Mouse (Mus musculus) MEL (cell line): ENCODE measurements around the gene Olfr669. TPM values are rescaled to one million over a fixed set of nuclear protein-coding genes. Genes with fewer than 3 reads are reported as not detected.

Experiments used
- DNase-seq: peaks from one replicate; pipeline ENCODE4 v3.0.0; 2011; ENCODE audit warnings: low read depth, low spot score
- H3K27ac ChIP-seq: 2 replicates; pipeline ENCODE4 v1.5.1; 2012; ENCODE audit warnings: low read depth, mild to moderate bottlenecking, control low read depth, low read length, moderate library complexity; ENCODE audit not compliant: control insufficient read depth
- H3K27me3 ChIP-seq, 2 experiments: fragments of 150-350 bp in 1 of 2; sonication (generic) in 1 of 2; 2 replicates each; pipeline ENCODE4 v1.6.1; 2012; ENCODE audit warnings: low read length in 2 of 2, mild to moderate bottlenecking in 2 of 2, improper control_type of control experiment in 1 of 2, moderate library complexity in 1 of 2; ENCODE audit not compliant: insufficient read depth in 2 of 2, control insufficient read depth in 1 of 2
- H3K36me3 ChIP-seq, 2 experiments: 2 replicates each; pipeline ENCODE4 v1.6.1; 2012 to 2014; ENCODE audit warnings: low read length in 2 of 2, improper control_type of control experiment in 1 of 2, inconsistent platforms in 1 of 2, mild to moderate bottlenecking in 1 of 2; ENCODE audit not compliant: insufficient read depth in 2 of 2, control insufficient read depth in 1 of 2
- H3K4me1 ChIP-seq, 2 experiments: fragments of 150-350 bp in 1 of 2; sonication (generic) in 1 of 2; 2 replicates each; pipeline ENCODE4 v1.6.1; 2012; ENCODE audit warnings: low read length in 2 of 2, improper control_type of control experiment in 1 of 2, mild to moderate bottlenecking in 1 of 2; ENCODE audit not compliant: insufficient read depth in 2 of 2, control insufficient read depth in 1 of 2
- H3K4me3 ChIP-seq, 2 experiments: fragments of 150-350 bp in 1 of 2; sonication (generic) in 1 of 2; 2 replicates each; pipeline ENCODE4 v1.5.1; 2012; ENCODE audit warnings: low read depth in 2 of 2, low read length in 2 of 2, mild to moderate bottlenecking in 2 of 2, moderate library complexity in 2 of 2, control low read depth in 1 of 2, improper control_type of control experiment in 1 of 2; ENCODE audit not compliant: control insufficient read depth in 1 of 2, insufficient read depth in 1 of 2
- H3K79me2 ChIP-seq: 2 replicates; pipeline ENCODE4 v1.6.1; 2012; ENCODE audit warnings: mild to moderate bottlenecking, low read length, moderate library complexity; ENCODE audit not compliant: control insufficient read depth, poor library complexity, insufficient read depth
- H3K9ac ChIP-seq: 2 replicates; pipeline ENCODE4 v1.6.1; 2012; ENCODE audit warnings: low read depth, mild to moderate bottlenecking, control low read depth, low read length, moderate library complexity; ENCODE audit not compliant: control insufficient read depth, poor library complexity, severe bottlenecking
- H3K9me3 ChIP-seq: fragments of 150-350 bp; sonication (generic); replicated peaks from 2 replicates; pipeline ENCODE4 v1.6.1; 2012; ENCODE audit warnings: mild to moderate bottlenecking, low read length, improper control_type of control experiment, moderate library complexity; ENCODE audit not compliant: insufficient read depth
- BHLHE40 ChIP-seq: IDR thresholded peaks from 2 replicates; pipeline ENCODE4 v1.6.1; 2012; ENCODE audit warnings: low read depth, mild to moderate bottlenecking, inconsistent platforms, low read length, improper control_type of control experiment, borderline replicate concordance
- CHD1 ChIP-seq: IDR thresholded peaks from 2 replicates; pipeline ENCODE4 v1.6.1; 2012; ENCODE audit warnings: low read depth, mild to moderate bottlenecking, inconsistent platforms, low read length, improper control_type of control experiment
- ELF1 ChIP-seq: IDR thresholded peaks from 2 replicates; pipeline ENCODE4 v1.6.1; 2014; ENCODE audit warnings: low read depth, mild to moderate bottlenecking, inconsistent platforms, low read length, improper control_type of control experiment, moderate library complexity
- ETS1 ChIP-seq: IDR thresholded peaks from 2 replicates; pipeline ENCODE4 v1.6.1; 2012; ENCODE audit warnings: low read depth, mild to moderate bottlenecking, inconsistent platforms, low read length, improper control_type of control experiment, moderate library complexity
- JUND ChIP-seq: IDR thresholded peaks from 2 replicates; pipeline ENCODE4 v1.6.1; 2011; ENCODE audit warnings: low read depth, mild to moderate bottlenecking, improper control_type of control experiment, low read length
- KAT2A ChIP-seq: conservative IDR thresholded peaks from 2 replicates; pipeline ENCODE4 v1.6.1; 2012; ENCODE audit warnings: low read depth, low read length, improper control_type of control experiment, inconsistent platforms
- MAFK ChIP-seq: IDR thresholded peaks from 2 replicates; pipeline ENCODE4 v1.6.1; 2011; ENCODE audit warnings: low read depth, mild to moderate bottlenecking, low read length, improper control_type of control experiment, borderline replicate concordance
- MAX ChIP-seq: IDR thresholded peaks from 2 replicates; pipeline ENCODE4 v1.6.1; 2011; ENCODE audit warnings: low read length, improper control_type of control experiment
- MEF2A ChIP-seq: IDR thresholded peaks from 2 replicates; pipeline ENCODE4 v1.6.1; 2014; ENCODE audit warnings: low read depth, mild to moderate bottlenecking, inconsistent platforms, low read length, improper control_type of control experiment; ENCODE audit not compliant: poor library complexity, insufficient replicate concordance, severe bottlenecking; ENCODE audit errors: extremely low read depth
- MXI1 ChIP-seq: IDR thresholded peaks from 2 replicates; pipeline ENCODE4 v1.6.1; 2011; ENCODE audit warnings: mild to moderate bottlenecking, low read depth, low read length, improper control_type of control experiment
- POLR2AphosphoS5 ChIP-seq: IDR thresholded peaks from 2 replicates; pipeline ENCODE4 v1.6.1; 2012; ENCODE audit warnings: low read depth, borderline replicate concordance, mild to moderate bottlenecking, inconsistent platforms, low read length, moderate library complexity, mixed read lengths
- RAD21 ChIP-seq: IDR thresholded peaks from 2 replicates; pipeline ENCODE4 v1.6.1; 2011; ENCODE audit warnings: mild to moderate bottlenecking, low read depth, low read length, improper control_type of control experiment
- SIN3A ChIP-seq: IDR thresholded peaks from 2 replicates; pipeline ENCODE4 v1.6.1; 2012; ENCODE audit warnings: low read length, improper control_type of control experiment, inconsistent platforms
- TAL1 ChIP-seq: IDR thresholded peaks from 2 replicates; pipeline ENCODE4 v1.6.1; 2012; ENCODE audit warnings: mild to moderate bottlenecking, inconsistent platforms, low read length, moderate library complexity, mixed read lengths
- TBP ChIP-seq: IDR thresholded peaks from 2 replicates; pipeline ENCODE4 v1.8.0; 2011; ENCODE audit warnings: low read depth, low read length, improper control_type of control experiment
- ZNF384 ChIP-seq: IDR thresholded peaks from 2 replicates; pipeline ENCODE4 v1.6.1; 2012; ENCODE audit warnings: low read depth, mild to moderate bottlenecking, inconsistent platforms, low read length, improper control_type of control experiment
- polyA plus RNA-seq, 2 experiments: library from polyadenylated mRNA; stranded (reverse) in 1 of 2; unstranded in 1 of 2; fragments of >175 nt in 1 of 2; fragments of >200 nt in 1 of 2; gene quantifications; 2 replicates each; pipeline versions ENCODE4 v1.2.1 to v1.2.4; 2012; ENCODE audit warnings: low replicate concordance in 2 of 2, low read depth in 1 of 2; ENCODE audit not compliant: insufficient read length in 2 of 2, insufficient read depth in 1 of 2, missing spikeins in 1 of 2
- total RNA-seq: library from RNA; depleted of rRNA; stranded (reverse); fragments of 300-350 nt; gene quantifications from 2 replicates; pipeline ENCODE4 v1.2.3, GENCODE M21; 2012; rRNA removed

Gene Olfr669
- not detected in 2 replicates for total RNA-seq
- polyA plus RNA-seq = not detected

DNA sequence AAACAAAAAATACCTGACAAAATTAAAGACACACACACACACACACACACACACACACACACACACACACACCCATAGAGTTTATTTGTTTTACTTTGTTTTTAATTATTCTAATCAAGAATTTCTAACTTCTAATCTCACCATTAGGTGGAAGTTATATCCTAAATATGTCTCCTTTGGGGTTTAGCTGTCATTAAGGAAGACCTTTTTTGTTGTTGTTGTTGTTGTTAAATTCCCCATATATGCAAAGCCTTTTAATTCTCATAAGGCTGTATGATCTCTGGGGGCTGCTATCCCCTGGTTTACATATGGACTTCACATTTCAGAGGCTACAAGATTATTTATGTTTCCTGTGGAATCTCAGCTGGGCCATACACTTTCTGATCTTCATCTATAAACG, at the start of gene Olfr669:
Gene Olfr669 (plus strand): TSS at position 301 of the 400 bp plus-strand sequence.
- TF ChIP-seq TAL1 = no peak
- no peak for TF ChIP-seq RAD21
- TF ChIP-seq MXI1 = no peak
- TF ChIP-seq MAX = no peak
- TF ChIP-seq KAT2A = no peak
- TF ChIP-seq, all 39 proteins: peak for 0
- no peaks in the 10 kb centered on the region for H3K9me3 ChIP-seq
- H3K36me3 ChIP-seq = no peaks in the 10 kb centered on the region
- no peak for DNase-seq
- H3K27ac ChIP-seq = no peak within 1 kb of the TSS
- H3K27me3 ChIP-seq = no peaks in the 10 kb centered on the region
- no peaks in the 10 kb centered on the region for H3K79me2 ChIP-seq
- H3K4me1 ChIP-seq = no peaks in the 10 kb centered on the region
- no peak within 1 kb of the TSS for H3K9ac ChIP-seq
- no peak within 1 kb of the TSS for H3K4me3 ChIP-seq

DNA sequence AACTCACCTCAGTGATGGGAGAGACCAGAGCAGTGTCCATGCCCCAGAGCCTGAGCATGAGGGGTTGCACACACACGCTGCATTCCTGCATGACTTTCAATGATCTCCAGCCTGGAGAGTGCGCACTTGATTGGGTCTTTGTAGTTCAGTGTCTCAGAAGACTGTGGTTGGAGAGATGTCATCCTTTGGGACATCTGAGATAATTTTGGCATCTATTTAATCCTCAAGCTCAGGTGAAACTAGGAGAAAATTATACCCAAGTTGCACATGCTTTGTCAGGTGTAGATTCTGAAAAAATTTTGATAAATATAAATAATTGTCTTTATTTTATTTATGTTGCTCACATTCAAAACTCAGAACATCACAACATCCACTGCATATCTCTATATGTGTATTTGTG, 38.2 kb upstream of the Olfr669 start, which contains the start of gene Olfr666:
Gene Olfr666 (minus strand): TSS at position 101 of the 400 bp plus-strand sequence.
- DNase-seq = no peak
- TF ChIP-seq MXI1 (no peak), MEF2A (no peak), JUND (no peak), ETS1 (no peak), BHLHE40 (no peak), TAL1 (no peak), TBP (no peak), RAD21 (no peak), MAX (no peak), ZNF384 (no peak), POLR2AphosphoS5 (no peak), MAFK (no peak)
- Histone ChIP-seq H3K27ac (no peak within 1 kb of the TSS), H3K79me2 (no peaks in the 10 kb centered on the region), H3K4me1 (no peaks in the 10 kb centered on the region), H3K27me3 (no peaks in the 10 kb centered on the region), H3K9ac (no peak within 1 kb of the TSS), H3K9me3 (no peaks in the 10 kb centered on the region), H3K36me3 (no peaks in the 10 kb centered on the region), H3K4me3 (no peak within 1 kb of the TSS)

DNA sequence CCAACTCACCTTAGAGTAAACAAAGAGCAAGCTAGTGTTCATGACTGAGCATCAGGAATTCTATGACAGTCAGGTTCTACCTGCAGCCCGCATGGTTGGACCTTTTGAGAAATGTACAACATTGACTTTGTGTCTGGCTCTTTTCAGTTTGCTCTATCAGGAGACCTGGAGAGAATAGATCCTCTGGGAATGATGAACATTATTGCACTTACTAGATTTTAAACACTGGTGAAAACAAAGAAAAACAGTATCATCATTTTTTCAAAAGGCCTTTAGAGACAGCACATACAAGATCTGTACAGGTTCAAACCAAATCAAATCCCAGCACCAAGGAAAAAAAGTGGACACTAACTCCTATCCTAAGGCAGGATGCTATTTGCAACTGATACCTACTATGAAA, 12.7 kb upstream of the Olfr669 start, which contains the start of gene Olfr667:
Gene Olfr667 (minus strand): TSS at position 101 of the 400 bp plus-strand sequence.
- H3K27ac ChIP-seq = no peak within 1 kb of the TSS
- H3K4me3 ChIP-seq = no peak within 1 kb of the TSS
- H3K9me3 ChIP-seq = no peaks in the 10 kb centered on the region
- no peaks in the 10 kb centered on the region for H3K4me1 ChIP-seq
- no peaks in the 10 kb centered on the region; a peak in 1 of 4 replicates for H3K27me3 ChIP-seq
- no peaks in the 10 kb centered on the region for H3K79me2 ChIP-seq
- H3K9ac ChIP-seq = no peak within 1 kb of the TSS
- DNase-seq = no peak
- no peaks in the 10 kb centered on the region for H3K36me3 ChIP-seq
- TF ChIP-seq SIN3A (no peak), ELF1 (no peak), CHD1 (no peak), MAFK (no peak)
